Mouse (Mus musculus): ENCODE results near the gene Micall1.

The Micall1 gene

GRCm38 (mm10) chr15:79100391-79100790 is 8.3 kb upstream of the Micall1 start:
- Histone ChIP-seq H3K4me1 (replicated peaks; ENCODE audit: low read depth, low read length) (peaks cover 49% of the 10 kb centered on the region), H3K4me3 (replicated peaks; ENCODE audit: low read length) (no peak overlapping the region), H3K27me3 (ENCODE audit: insufficient read depth, low read length) (no peaks in the 10 kb centered on the region; the same call in 1 of the 2 replicates), H3K36me3 (ENCODE audit: insufficient read depth, low read length) (peaks cover 17% of the 10 kb centered on the region), H3K9me3 (ENCODE audit: low read length) (no peaks in the 10 kb centered on the region)
- TF ChIP-seq CTCF (conservative IDR thresholded peaks at IDR 0.05; ENCODE audit: low read length), result no peak
- TF ChIP-seq NANOG (IDR thresholded peaks at IDR 0.05; ENCODE audit: borderline replicate concordance, low read length), result no peak
- no peak for TF ChIP-seq POU5F1 (IDR thresholded peaks at IDR 0.05; ENCODE audit: borderline replicate concordance, low read length)

- peaks cover 5% of the 10 kb centered on the region for H3K27me3 ChIP-seq (ENCODE audit: insufficient read depth, low read length)
- no peak for TF ChIP-seq CTCF (conservative IDR thresholded peaks at IDR 0.05; ENCODE audit: low read length)
- TF ChIP-seq POU5F1 (IDR thresholded peaks at IDR 0.05; ENCODE audit: borderline replicate concordance, low read length), result no peak
- TF ChIP-seq NANOG (IDR thresholded peaks at IDR 0.05; ENCODE audit: borderline replicate concordance, low read length), result no peak
- no peaks in the 10 kb centered on the region for H3K9me3 ChIP-seq (ENCODE audit: low read length)
- H3K36me3 ChIP-seq (ENCODE audit: insufficient read depth, low read length), result peaks cover 6% of the 10 kb centered on the region; the same call in 1 of the 2 replicates
- peaks cover 41% of the 10 kb centered on the region for H3K4me1 ChIP-seq (replicated peaks; ENCODE audit: low read depth, low read length)
- no peak overlapping the region for H3K4me3 ChIP-seq (replicated peaks; ENCODE audit: low read length)
Measured at GRCm38 (mm10) chr15:79101531-79101930, 7.2 kb upstream of the Micall1 start.

GRCm38 (mm10) chr15:79103264-79103663 is 5.4 kb upstream of the Micall1 start:
- no peak overlapping the region for H3K4me3 ChIP-seq (replicated peaks; ENCODE audit: low read length)
- H3K27me3 ChIP-seq (ENCODE audit: insufficient read depth, low read length), result peaks cover 16% of the 10 kb centered on the region
- no peaks in the 10 kb centered on the region for H3K9me3 ChIP-seq (ENCODE audit: low read length)
- H3K4me1 ChIP-seq (replicated peaks; ENCODE audit: low read depth, low read length), result peaks cover 32% of the 10 kb centered on the region
- TF ChIP-seq NANOG (IDR thresholded peaks at IDR 0.05; ENCODE audit: borderline replicate concordance, low read length) (no peak), POU5F1 (IDR thresholded peaks at IDR 0.05; ENCODE audit: borderline replicate concordance, low read length) (no peak), CTCF (conservative IDR thresholded peaks at IDR 0.05; ENCODE audit: low read length) (no peak)
- no peaks in the 10 kb centered on the region for H3K36me3 ChIP-seq (ENCODE audit: insufficient read depth, low read length)

GRCm38 (mm10) chr15:79105804-79106203 is 2.9 kb upstream of the Micall1 start:
- Histone ChIP-seq H3K27me3 (ENCODE audit: insufficient read depth, low read length) (peaks cover 35% of the 10 kb centered on the region), H3K9me3 (ENCODE audit: low read length) (no peaks in the 10 kb centered on the region), H3K36me3 (ENCODE audit: insufficient read depth, low read length) (no peaks in the 10 kb centered on the region), H3K4me1 (replicated peaks; ENCODE audit: low read depth, low read length) (peaks cover 34% of the 10 kb centered on the region), H3K4me3 (replicated peaks; ENCODE audit: low read length) (no peak overlapping the region)
- no peak for TF ChIP-seq CTCF (conservative IDR thresholded peaks at IDR 0.05; ENCODE audit: low read length)
- TF ChIP-seq NANOG (IDR thresholded peaks at IDR 0.05; ENCODE audit: borderline replicate concordance, low read length), result no peak
- no peak for TF ChIP-seq POU5F1 (IDR thresholded peaks at IDR 0.05; ENCODE audit: borderline replicate concordance, low read length)

- Histone ChIP-seq H3K9me3 (ENCODE audit: low read length) (no peaks in the 10 kb centered on the region), H3K4me3 (replicated peaks; ENCODE audit: low read length) (peak overlapping the region; percentile 92), H3K36me3 (ENCODE audit: insufficient read depth, low read length) (no peaks in the 10 kb centered on the region), H3K4me1 (replicated peaks; ENCODE audit: low read depth, low read length) (peaks cover 40% of the 10 kb centered on the region), H3K27me3 (ENCODE audit: insufficient read depth, low read length) (peaks cover 47% of the 10 kb centered on the region)
- TF ChIP-seq NANOG (IDR thresholded peaks at IDR 0.05; ENCODE audit: borderline replicate concordance, low read length) (no peak), POU5F1 (IDR thresholded peaks at IDR 0.05; ENCODE audit: borderline replicate concordance, low read length) (no peak)
Measured at GRCm38 (mm10) chr15:79107966-79108365, 732 bp upstream of the Micall1 start.

- Histone ChIP-seq H3K4me3 (replicated peaks; ENCODE audit: low read length) (peak overlapping the region; percentile 92), H3K36me3 (ENCODE audit: insufficient read depth, low read length) (no peaks in the 10 kb centered on the region), H3K4me1 (replicated peaks; ENCODE audit: low read depth, low read length) (peaks cover 42% of the 10 kb centered on the region), H3K27me3 (ENCODE audit: insufficient read depth, low read length) (peaks cover 47% of the 10 kb centered on the region), H3K9me3 (ENCODE audit: low read length) (no peaks in the 10 kb centered on the region)
- TF ChIP-seq NANOG (IDR thresholded peaks at IDR 0.05; ENCODE audit: borderline replicate concordance, low read length) (no peak), POU5F1 (IDR thresholded peaks at IDR 0.05; ENCODE audit: borderline replicate concordance, low read length) (no peak), CTCF (conservative IDR thresholded peaks at IDR 0.05; ENCODE audit: low read length) (no peak)
Measured at GRCm38 (mm10) chr15:79109321-79109934, 730 bp downstream of the Micall1 start.

GRCm38 (mm10) chr15:79110031-79110430 is 1.3 kb downstream of the Micall1 start:
- Histone ChIP-seq H3K27me3 (ENCODE audit: insufficient read depth, low read length) (peaks cover 47% of the 10 kb centered on the region), H3K4me1 (replicated peaks; ENCODE audit: low read depth, low read length) (peaks cover 43% of the 10 kb centered on the region), H3K36me3 (ENCODE audit: insufficient read depth, low read length) (no peaks in the 10 kb centered on the region; the same call in 1 of the 2 replicates), H3K9me3 (ENCODE audit: low read length) (no peaks in the 10 kb centered on the region), H3K4me3 (replicated peaks; ENCODE audit: low read length) (peak overlapping the region; percentile 92)
- TF ChIP-seq CTCF (conservative IDR thresholded peaks at IDR 0.05; ENCODE audit: low read length) (no peak), NANOG (IDR thresholded peaks at IDR 0.05; ENCODE audit: borderline replicate concordance, low read length) (no peak), POU5F1 (IDR thresholded peaks at IDR 0.05; ENCODE audit: borderline replicate concordance, low read length) (no peak)

GRCm38 (mm10) chr15:79110528-79110927 is 1.8 kb downstream of the Micall1 start:
- no peaks in the 10 kb centered on the region for H3K9me3 ChIP-seq (ENCODE audit: low read length)
- peaks cover 47% of the 10 kb centered on the region for H3K27me3 ChIP-seq (ENCODE audit: insufficient read depth, low read length)
- H3K4me1 ChIP-seq (replicated peaks; ENCODE audit: low read depth, low read length), result peaks cover 45% of the 10 kb centered on the region
- TF ChIP-seq POU5F1 (IDR thresholded peaks at IDR 0.05; ENCODE audit: borderline replicate concordance, low read length) (no peak), NANOG (IDR thresholded peaks at IDR 0.05; ENCODE audit: borderline replicate concordance, low read length) (no peak), CTCF (conservative IDR thresholded peaks at IDR 0.05; ENCODE audit: low read length) (no peak)
- H3K4me3 ChIP-seq (replicated peaks; ENCODE audit: low read length), result 0 out of 2 replicates have a peak overlapping the region, but pooled peaks have one; percentile 92
- no peaks in the 10 kb centered on the region; the same call in 1 of the 2 replicates for H3K36me3 ChIP-seq (ENCODE audit: insufficient read depth, low read length)

GRCm38 (mm10) chr15:79111774-79112173 is 3.1 kb downstream of the Micall1 start:
- TF ChIP-seq NANOG (IDR thresholded peaks at IDR 0.05; ENCODE audit: borderline replicate concordance, low read length) (no peak), CTCF (conservative IDR thresholded peaks at IDR 0.05; ENCODE audit: low read length) (no peak)
- Histone ChIP-seq H3K4me1 (replicated peaks; ENCODE audit: low read depth, low read length) (peaks cover 54% of the 10 kb centered on the region), H3K9me3 (ENCODE audit: low read length) (no peaks in the 10 kb centered on the region), H3K36me3 (ENCODE audit: insufficient read depth, low read length) (no peaks in the 10 kb centered on the region; the same call in 1 of the 2 replicates), H3K4me3 (replicated peaks; ENCODE audit: low read length) (no peak overlapping the region), H3K27me3 (ENCODE audit: insufficient read depth, low read length) (peaks cover 40% of the 10 kb centered on the region)

Data from E14TG2a.4 (cell line).